Mouse (Mus musculus) bone marrow macrophage, adult 2 months (primary cell): Measurements from ENCODE around the gene Gna14. TPM values are rescaled to one million over a fixed set of nuclear protein-coding genes. Genes with fewer than 3 reads are reported as not detected.

Source experiments
- H3K27ac ChIP-seq: 2 replicates; pipeline ENCODE4 v1.5.1; 2012; ENCODE audit warnings: low read depth, low read length; ENCODE audit not compliant: insufficient read depth
- H3K4me1 ChIP-seq: 2 replicates; pipeline ENCODE4 v1.6.1; 2012; ENCODE audit warnings: low read length; ENCODE audit not compliant: control insufficient read depth, insufficient read depth
- H3K4me3 ChIP-seq: 2 replicates; pipeline ENCODE4 v1.5.1; 2012; ENCODE audit warnings: mild to moderate bottlenecking, low read length, moderate library complexity; ENCODE audit not compliant: insufficient read depth
- CTCF ChIP-seq: IDR thresholded peaks from 2 replicates; pipeline ENCODE4 v1.5.1; 2012; ENCODE audit warnings: low read depth, mild to moderate bottlenecking, low read length, moderate library complexity
- POLR2A ChIP-seq: IDR thresholded peaks from 2 replicates; pipeline ENCODE4 v1.6.1; 2012; ENCODE audit warnings: mild to moderate bottlenecking, low read depth, low read length, borderline replicate concordance
- polyA plus RNA-seq: library from polyadenylated mRNA; stranded (reverse); fragments of >200 nt; gene quantifications from 2 replicates; pipeline ENCODE4 v1.2.4, GENCODE M21; 2012; ENCODE audit not compliant: missing spikeins, insufficient read depth, insufficient read length

The Gna14 gene
- polyA plus RNA-seq, 1 experiment = not detected

DNA sequence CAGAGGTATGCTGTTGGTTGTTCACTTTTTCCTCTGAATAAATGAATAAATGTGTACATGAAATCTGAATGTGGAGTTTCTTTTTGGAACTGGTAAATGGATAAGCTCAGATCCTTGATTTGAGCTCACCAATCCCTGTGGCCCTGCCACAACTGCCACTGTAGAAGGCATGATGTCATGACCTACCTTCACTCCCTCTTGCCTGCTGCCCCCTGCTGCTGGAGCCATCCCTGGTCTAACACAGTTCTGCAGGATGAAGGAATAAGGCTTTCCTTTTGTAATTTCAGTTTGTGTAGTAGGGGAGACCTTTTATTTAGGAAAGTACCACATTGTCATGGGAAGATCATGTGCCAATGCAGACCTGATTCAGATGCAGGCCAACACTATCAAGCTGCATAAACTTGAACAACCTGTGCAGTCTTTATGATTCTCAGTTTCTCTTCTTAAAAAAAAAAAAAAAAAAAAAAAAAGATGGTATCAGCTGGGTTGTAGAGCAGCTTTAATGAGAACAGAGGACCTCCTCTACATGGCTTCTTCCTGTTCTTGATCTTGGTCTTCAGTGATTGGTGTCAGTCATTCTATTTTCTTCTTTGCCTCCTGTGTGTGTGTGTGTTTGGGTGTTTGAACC lies 93.8 kb downstream of the Gna14 start:
- H3K4me3 ChIP-seq = no peak overlapping the region
- TF ChIP-seq POLR2A (no peak), CTCF (no peak)
- H3K27ac ChIP-seq = no peak overlapping the region
- H3K4me1 ChIP-seq = no peaks in the 10 kb centered on the region

DNA sequence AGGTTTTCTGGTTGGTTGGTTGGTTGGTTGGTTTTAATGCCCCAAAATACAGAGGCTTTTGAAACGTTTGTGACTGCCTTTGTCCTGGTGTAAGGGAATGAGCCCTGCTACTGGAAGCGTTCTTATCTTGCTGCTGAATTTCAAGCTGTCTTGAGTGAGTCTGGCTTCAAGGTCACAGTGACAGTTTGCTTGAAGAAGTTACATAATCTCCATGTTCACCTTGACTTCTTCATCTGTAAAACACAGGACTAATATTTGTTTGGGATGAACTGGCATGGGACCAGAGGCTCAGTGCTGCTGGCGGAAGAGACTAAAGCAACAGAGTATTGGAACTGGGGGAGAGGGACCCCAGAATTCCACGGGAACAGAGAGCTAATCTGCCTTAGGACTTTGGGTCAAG lies 94.4 kb downstream of the Gna14 start:
- TF ChIP-seq POLR2A (no peak), CTCF (no peak)
- Histone ChIP-seq H3K4me1 (no peaks in the 10 kb centered on the region), H3K27ac (no peak overlapping the region), H3K4me3 (no peak overlapping the region)

- Histone ChIP-seq H3K4me1 (no peaks in the 10 kb centered on the region), H3K27ac (no peak overlapping the region), H3K4me3 (no peak overlapping the region)
- TF ChIP-seq POLR2A = no peak
- no peak for TF ChIP-seq CTCF
These were observed 98.7 kb downstream of the Gna14 start for GRCm38 (mm10) chr19:16534311-16534710.

- Histone ChIP-seq H3K4me1 (no peaks in the 10 kb centered on the region), H3K4me3 (no peak overlapping the region)
- TF ChIP-seq CTCF (no peak), POLR2A (no peak)
These were observed 102.9 kb downstream of the Gna14 start for GRCm38 (mm10) chr19:16538416-16538815.

GRCm38 (mm10) chr19:16543688-16544087 lies 108.1 kb downstream of the Gna14 start:
- no peaks in the 10 kb centered on the region for H3K4me1 ChIP-seq
- H3K27ac ChIP-seq = no peak overlapping the region
- no peak overlapping the region for H3K4me3 ChIP-seq
- no peak for TF ChIP-seq POLR2A
- TF ChIP-seq CTCF = no peak

More at GRCm38 (mm10) chr19:16538416-16538815, 102.9 kb downstream of the Gna14 start:
- H3K27ac ChIP-seq = no peak overlapping the region

GRCm38 (mm10) chr19:16556988-16557387 lies 121.4 kb downstream of the Gna14 start:
- no peak overlapping the region for H3K4me3 ChIP-seq
- no peaks in the 10 kb centered on the region for H3K4me1 ChIP-seq
- no peak for TF ChIP-seq CTCF
- H3K27ac ChIP-seq = no peak overlapping the region

GRCm38 (mm10) chr19:16557971-16558370 lies 122.4 kb downstream of the Gna14 start:
- peak; percentile 53 for TF ChIP-seq CTCF
- no peak for TF ChIP-seq POLR2A
- Histone ChIP-seq H3K4me3 (no peak overlapping the region), H3K27ac (no peak overlapping the region), H3K4me1 (no peaks in the 10 kb centered on the region)

GRCm38 (mm10) chr19:16558570-16558969 lies 123.0 kb downstream of the Gna14 start:
- TF ChIP-seq POLR2A (no peak), CTCF (no peak)
- H3K27ac ChIP-seq = no peak overlapping the region
- no peaks in the 10 kb centered on the region for H3K4me1 ChIP-seq
- H3K4me3 ChIP-seq = no peak overlapping the region

DNA sequence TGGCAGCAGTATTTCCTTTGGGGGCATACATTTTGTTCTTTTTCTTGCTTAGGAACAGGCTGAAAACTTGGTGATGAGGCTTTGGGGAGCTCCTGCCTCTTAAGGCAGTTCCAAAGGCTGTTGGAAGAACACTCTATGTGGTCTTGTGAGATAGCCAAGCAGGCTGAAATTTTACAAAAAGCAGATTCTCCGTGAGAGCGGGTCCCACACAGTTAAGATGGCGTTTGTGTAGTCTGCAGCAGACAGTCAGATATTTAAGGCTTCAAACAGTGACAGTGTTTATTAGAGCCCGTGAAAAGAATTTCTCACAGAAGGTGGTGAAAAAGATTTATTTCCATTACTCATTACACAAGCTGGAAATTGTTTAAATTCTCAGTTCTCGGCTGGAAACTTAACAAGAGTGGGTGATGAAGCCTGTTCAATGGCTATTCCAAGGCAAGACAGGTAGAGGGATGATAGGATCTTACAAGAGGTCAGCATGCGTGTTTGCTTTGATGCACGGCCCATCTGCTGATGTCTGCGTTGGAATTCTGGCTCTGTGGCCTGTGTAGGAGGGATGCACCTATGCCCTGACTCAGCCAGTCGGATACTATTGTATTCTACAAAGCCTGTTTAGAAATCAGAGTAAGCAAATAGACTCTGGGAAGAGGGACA lies 123.8 kb downstream of the Gna14 start:
- H3K27ac ChIP-seq = no peak overlapping the region
- TF ChIP-seq POLR2A = no peak
- TF ChIP-seq CTCF = no peak

DNA sequence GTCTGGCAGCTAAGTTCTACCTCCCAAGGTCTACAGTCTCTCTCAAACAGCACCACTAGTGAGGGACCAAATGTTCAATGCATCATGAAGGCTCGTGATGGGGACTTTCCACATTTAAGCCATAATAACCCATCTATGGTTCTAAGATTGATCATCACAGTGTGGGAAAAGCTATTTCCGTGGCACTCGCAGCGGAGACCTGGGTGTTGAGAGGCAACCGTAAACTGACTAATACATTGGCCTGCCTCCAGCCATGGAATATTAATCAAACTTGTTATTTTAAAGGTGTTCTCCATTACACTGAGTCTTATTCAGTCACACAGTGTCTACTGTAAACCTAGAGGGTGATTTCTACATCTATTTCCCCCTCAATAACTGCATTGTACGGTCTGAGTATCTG lies 127.1 kb downstream of the Gna14 start:
- H3K4me1 ChIP-seq = no peaks in the 10 kb centered on the region
- TF ChIP-seq CTCF (no peak), POLR2A (no peak)
- no peak overlapping the region for H3K27ac ChIP-seq
- H3K4me3 ChIP-seq = no peak overlapping the region

More for the DNA sequence above, 123.8 kb downstream of the Gna14 start:
- H3K4me1 ChIP-seq = no peaks in the 10 kb centered on the region
- H3K4me3 ChIP-seq = no peak overlapping the region
